Mouse (Mus musculus): ENCODE results near the gene Serpina3b.

DNA sequence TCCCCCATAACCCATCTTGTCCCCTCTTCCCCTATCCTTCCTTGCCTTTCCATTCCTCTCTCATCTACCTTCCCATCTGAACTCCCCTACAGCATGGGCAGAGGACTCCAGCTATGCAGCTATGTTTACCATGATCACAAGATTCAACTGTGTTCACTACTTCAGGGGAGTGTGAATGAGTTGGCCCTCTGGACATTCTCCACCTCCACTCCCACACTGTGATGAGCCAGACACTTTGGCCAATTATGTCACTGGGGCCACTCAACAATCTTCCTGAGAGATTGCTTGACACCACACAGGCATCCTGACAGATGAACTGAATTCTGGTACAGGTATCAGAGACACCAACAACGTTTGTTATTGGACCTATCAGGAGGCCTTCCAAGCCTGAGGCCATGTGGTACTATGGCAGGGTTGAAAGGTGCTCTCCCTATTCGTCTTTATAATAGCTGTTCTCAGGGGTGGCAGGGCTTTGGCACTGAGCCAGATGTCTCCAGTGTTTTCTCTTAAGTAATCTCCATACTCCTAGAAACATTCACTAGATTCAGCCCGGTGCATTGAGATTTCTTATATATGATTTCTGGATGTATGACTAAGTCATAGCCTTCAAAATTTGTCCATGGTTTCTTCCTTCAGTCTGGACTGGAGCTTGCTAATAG, 12.7 kb upstream of the Serpina3b start:
- no peak for TF ChIP-seq CTCF (IDR thresholded peaks at IDR 0.05; ENCODE audit: control insufficient read depth, insufficient read depth, low read length)
- no peak for TF ChIP-seq POLR2A (IDR thresholded peaks at IDR 0.05; ENCODE audit: borderline replicate concordance, control insufficient read depth, low read depth, low read length)
